Mouse (Mus musculus) megakaryocyte, embryonic 14.5 days (primary cell): ENCODE data around the gene Ifnar1.

Source experiments
- FLI1 ChIP-seq: IDR thresholded peaks from 2 replicates; pipeline ENCODE4 v1.6.1; 2012; ENCODE audit warnings: low read length, inconsistent platforms, mixed read lengths
- GATA1 ChIP-seq: IDR thresholded peaks from 3 replicates; pipeline ENCODE4 v1.6.1; 2012; ENCODE audit warnings: mixed read lengths, low read length, inconsistent platforms, borderline replicate concordance

- no peak for TF ChIP-seq GATA1
- no peak for TF ChIP-seq FLI1
Observed at GRCm38 (mm10) chr16:91458976-91459375, 26.1 kb upstream of the Ifnar1 start.
